Mouse (Mus musculus) liver, postnatal 0 days (tissue): ENCODE measurements at regions not wholly inside any gene's neighbourhood (a gene's known extent, or its start where the extent isn't known, plus 50 kb on each side); places are given as distances from the start of the nearest gene placed in this dataset.

Source experiments
- CTCF ChIP-seq: sonication (generic); IDR thresholded peaks from 2 replicates; pipeline ENCODE4 v1.5.1; 2016; ENCODE audit warnings: antibody characterized with exemption, low read depth
- EP300 ChIP-seq: IDR thresholded peaks from 2 replicates; pipeline ENCODE4 v1.6.1; 2016; ENCODE audit warnings: antibody characterized with exemption, low read depth, mild to moderate bottlenecking

- no peak for TF ChIP-seq CTCF
- peak; percentile 67; the same call in 1 of the 2 replicates for TF ChIP-seq EP300
Observed at GRCm38 (mm10) chr10:111575926-111576325, 69.8 kb downstream of the Phlda1 start.
